Mouse (Mus musculus) midbrain, embryonic 11.5 days (tissue): ENCODE data around the gene Hoxc8. TPM values are rescaled to one million over a fixed set of nuclear protein-coding genes. Genes with fewer than 3 reads are reported as not detected.

Experiments
- ATAC-seq: fragments of 200-750 bp; cut with Nextera tagmentation; 2 replicates; pipeline ENCODE4 v1.8.0; 2017; ENCODE audit warnings: moderate TSS enrichment, moderate library complexity; ENCODE audit not compliant: low FRiP score
- DNase-seq: peaks from one replicate; pipeline ENCODE4 v3.0.0; 2015; ENCODE audit warnings: low spot score; ENCODE audit errors: missing footprints
- H3K27ac ChIP-seq: fragments of 300-500 bp; sonication (generic); 2 replicates; pipeline ENCODE4 v1.5.1; 2014; ENCODE audit warnings: low read depth, low read length
- H3K27me3 ChIP-seq: fragments of 300-500 bp; sonication (generic); 2 replicates; pipeline ENCODE4 v1.6.1; 2014; ENCODE audit warnings: mild to moderate bottlenecking, low read length, moderate library complexity, mixed read lengths; ENCODE audit not compliant: control insufficient read depth, insufficient read depth
- H3K36me3 ChIP-seq: fragments of 300-500 bp; sonication (generic); 2 replicates; pipeline ENCODE4 v1.6.1; 2014; ENCODE audit warnings: mild to moderate bottlenecking, low read length, moderate library complexity, mixed read lengths; ENCODE audit not compliant: control insufficient read depth, insufficient read depth
- H3K4me1 ChIP-seq: fragments of 300-500 bp; sonication (generic); 2 replicates; pipeline ENCODE4 v1.6.1; 2014; ENCODE audit warnings: low read length; ENCODE audit not compliant: control insufficient read depth, insufficient read depth
- H3K4me2 ChIP-seq: fragments of 300-500 bp; sonication (generic); 2 replicates; pipeline ENCODE4 v1.6.1; 2014; ENCODE audit warnings: mild to moderate bottlenecking, moderate library complexity
- H3K4me3 ChIP-seq: fragments of 300-500 bp; sonication (generic); 2 replicates; pipeline ENCODE4 v1.5.1; 2014; ENCODE audit warnings: low read depth, low read length
- H3K9ac ChIP-seq: fragments of 300-500 bp; sonication (generic); 2 replicates; pipeline ENCODE4 v1.6.1; 2014; ENCODE audit warnings: low read length
- H3K9me3 ChIP-seq: fragments of 300-500 bp; sonication (generic); 2 replicates; pipeline ENCODE4 v1.6.1; 2016; ENCODE audit warnings: low read length; ENCODE audit not compliant: control insufficient read depth
- WGBS: fragments of 180-500 bp; shearing (Covaris S2); extraction: QIAGEN DNeasy Blood & Tissue Kit; methylation state at CpG from one replicate; pipeline ENCODE4 v1.1.7; 2014; 5-methylcytosine and 5-hydroxymethylcytosine counted together
- polyA plus RNA-seq: library from polyadenylated mRNA; unstranded; fragments of >200 nt; fragmentation: Nextera tagmentation; extraction: Ambion mirVana; gene quantifications from 2 replicates; pipeline ENCODE4 v1.2.1, GENCODE M21; 2014

The Hoxc8 gene
- polyA plus RNA-seq, 1 experiment from 2014 or later: not detected

GRCm38 (mm10) chr15:102999183-102999831 is 8.9 kb downstream of the Hoxc8 start:
- H3K4me3 ChIP-seq: peak overlapping the region; percentile 23
- H3K9ac ChIP-seq: no peak overlapping the region
- H3K4me2 ChIP-seq: peak overlapping the region; percentile 43
- no peaks in the 10 kb centered on the region for H3K36me3 ChIP-seq
- H3K4me1 ChIP-seq: peaks cover 4% of the 10 kb centered on the region; the same call in 1 of the 2 replicates
- 1% methylated on average over 33 of the region's 33 CpGs for WGBS
- H3K27ac ChIP-seq: no peak overlapping the region
- DNase-seq (no peak), ATAC-seq (peak; percentile 40)
- H3K9me3 ChIP-seq: no peaks in the 10 kb centered on the region
- peaks cover 99% of the 10 kb centered on the region for H3K27me3 ChIP-seq

GRCm38 (mm10) chr15:102999955-103000354 is 9.5 kb downstream of the Hoxc8 start:
- DNase-seq (no peak), ATAC-seq (no peak)
- no peaks in the 10 kb centered on the region for H3K9me3 ChIP-seq
- peaks cover 99% of the 10 kb centered on the region for H3K27me3 ChIP-seq
- no peak overlapping the region for H3K27ac ChIP-seq
- H3K4me2 ChIP-seq: no peak overlapping the region
- WGBS: under 1% methylated on average over 11 of the region's 11 CpGs
- no peak overlapping the region for H3K4me3 ChIP-seq
- H3K4me1 ChIP-seq: peaks cover 4% of the 10 kb centered on the region; the same call in 1 of the 2 replicates
- no peak overlapping the region for H3K9ac ChIP-seq
- H3K36me3 ChIP-seq: no peaks in the 10 kb centered on the region

- no peak overlapping the region for H3K4me3 ChIP-seq
- peaks cover 99% of the 10 kb centered on the region for H3K27me3 ChIP-seq
- H3K9ac ChIP-seq: no peak overlapping the region
- no peak overlapping the region for H3K4me2 ChIP-seq
- WGBS: under 1% methylated on average over 24 of the region's 24 CpGs
- ATAC-seq (no peak), DNase-seq (no peak)
- no peak overlapping the region for H3K27ac ChIP-seq
- H3K4me1 ChIP-seq: peaks cover 4% of the 10 kb centered on the region; the same call in 1 of the 2 replicates
- no peaks in the 10 kb centered on the region for H3K36me3 ChIP-seq
- no peaks in the 10 kb centered on the region for H3K9me3 ChIP-seq
These were observed 10.1 kb downstream of the Hoxc8 start for GRCm38 (mm10) chr15:103000501-103000901.

- Histone ChIP-seq H3K27me3 (peaks cover 99% of the 10 kb centered on the region), H3K27ac (no peak overlapping the region), H3K9ac (no peak overlapping the region), H3K4me2 (no peak overlapping the region), H3K36me3 (no peaks in the 10 kb centered on the region), H3K4me1 (peaks cover 4% of the 10 kb centered on the region; the same call in 1 of the 2 replicates), H3K4me3 (no peak overlapping the region), H3K9me3 (no peaks in the 10 kb centered on the region)
- 8% methylated on average over 2 of the region's 2 CpGs for WGBS
- no peak for ATAC-seq
- no peak for DNase-seq
These were observed 11.0 kb downstream of the Hoxc8 start for GRCm38 (mm10) chr15:103001370-103001769.

GRCm38 (mm10) chr15:103002156-103002555 is 11.7 kb downstream of the Hoxc8 start:
- WGBS: under 1% methylated on average over 4 of the region's 4 CpGs
- Histone ChIP-seq H3K9ac (no peak overlapping the region), H3K27me3 (peaks cover 100% of the 10 kb centered on the region), H3K9me3 (no peaks in the 10 kb centered on the region), H3K36me3 (no peaks in the 10 kb centered on the region), H3K4me1 (peaks cover 4% of the 10 kb centered on the region; the same call in 1 of the 2 replicates), H3K4me2 (no peak overlapping the region), H3K4me3 (no peak overlapping the region), H3K27ac (no peak overlapping the region)
- no peak for ATAC-seq
- DNase-seq: no peak

- Histone ChIP-seq H3K9me3 (no peaks in the 10 kb centered on the region), H3K4me3 (no peak overlapping the region), H3K4me1 (peaks cover 4% of the 10 kb centered on the region; the same call in 1 of the 2 replicates), H3K36me3 (no peaks in the 10 kb centered on the region), H3K4me2 (no peak overlapping the region), H3K27me3 (peaks cover 100% of the 10 kb centered on the region), H3K27ac (no peak overlapping the region), H3K9ac (no peak overlapping the region)
- no peak for DNase-seq
- no peak for ATAC-seq
- WGBS: 3% methylated on average over 13 of the region's 13 CpGs
These were observed 12.5 kb downstream of the Hoxc8 start for GRCm38 (mm10) chr15:103002821-103003448.

- no peak overlapping the region for H3K4me3 ChIP-seq
- no peak overlapping the region for H3K27ac ChIP-seq
- ATAC-seq: no peak
- H3K9ac ChIP-seq: no peak overlapping the region
- peak; percentile 95 for DNase-seq
- H3K4me1 ChIP-seq: no peaks in the 10 kb centered on the region
- H3K9me3 ChIP-seq: no peaks in the 10 kb centered on the region
- 0% methylated on average over 17 of the region's 17 CpGs for WGBS
- H3K36me3 ChIP-seq: no peaks in the 10 kb centered on the region
- no peak overlapping the region for H3K4me2 ChIP-seq
- H3K27me3 ChIP-seq: peaks cover 100% of the 10 kb centered on the region
These were observed 14.9 kb downstream of the Hoxc8 start for GRCm38 (mm10) chr15:103005308-103005707.

- ATAC-seq (no peak), DNase-seq (no peak)
- Histone ChIP-seq H3K9me3 (no peaks in the 10 kb centered on the region), H3K9ac (no peak overlapping the region), H3K27ac (no peak overlapping the region), H3K4me3 (no peak overlapping the region), H3K4me2 (no peak overlapping the region), H3K4me1 (no peaks in the 10 kb centered on the region), H3K36me3 (no peaks in the 10 kb centered on the region), H3K27me3 (peaks cover 100% of the 10 kb centered on the region)
- 2% methylated on average over 5 of the region's 5 CpGs for WGBS
These were observed 15.4 kb downstream of the Hoxc8 start for GRCm38 (mm10) chr15:103005797-103006196.

- no peak for ATAC-seq
- no peak overlapping the region for H3K27ac ChIP-seq
- no peak overlapping the region for H3K9ac ChIP-seq
- H3K9me3 ChIP-seq: no peaks in the 10 kb centered on the region
- DNase-seq: no peak
- H3K4me1 ChIP-seq: no peaks in the 10 kb centered on the region
- peaks cover 100% of the 10 kb centered on the region for H3K27me3 ChIP-seq
- no peaks in the 10 kb centered on the region for H3K36me3 ChIP-seq
- 19% methylated on average over 1 of the region's 1 CpGs for WGBS
- H3K4me3 ChIP-seq: no peak overlapping the region
- no peak overlapping the region for H3K4me2 ChIP-seq
These were observed 15.9 kb downstream of the Hoxc8 start for GRCm38 (mm10) chr15:103006326-103006725.
